Mouse (Mus musculus): Measurements from ENCODE around the gene March9. TPM values are rescaled to one million over a fixed set of nuclear protein-coding genes. Genes with fewer than 3 reads are reported as not detected.

The March9 gene
- polyA plus RNA-seq, 1 experiment = 3.1 TPM

DNA sequence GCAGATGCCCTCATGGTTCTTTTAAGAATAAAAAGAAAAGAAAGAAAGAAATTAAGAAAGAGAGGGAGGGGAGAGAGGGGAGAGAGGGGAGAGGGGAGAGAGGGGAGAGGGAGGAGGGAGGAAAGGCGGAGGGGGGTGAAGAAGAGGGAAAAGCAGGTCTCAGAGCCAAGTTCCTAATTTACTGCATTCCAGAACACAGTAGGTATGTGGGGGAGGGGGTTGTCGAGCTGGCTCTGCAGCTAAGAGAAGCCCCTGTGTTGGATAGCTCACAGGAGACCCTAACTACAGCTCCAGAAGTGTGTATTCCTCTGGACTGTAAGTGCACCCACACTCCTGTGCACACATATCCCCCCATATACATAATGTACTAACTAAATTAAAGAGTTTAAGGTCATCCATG is 42.9 kb downstream of the March9 start:
- no peak for TF ChIP-seq CTCF (IDR thresholded peaks at IDR 0.05; ENCODE audit: extremely low read depth, insufficient read depth, insufficient read length, insufficient replicate concordance)
- H3K36me3 ChIP-seq (ENCODE audit: control insufficient read depth, insufficient read depth, low read length) = 0 out of 2 replicates have a peak, but pooled peaks cover 2% of the 10 kb centered on the region
- H3K4me1 ChIP-seq (ENCODE audit: control insufficient read depth, insufficient read depth, insufficient read length) = no peaks in the 10 kb centered on the region
- no peak for DNase-seq (ENCODE audit: low read depth in 1 of 2, low spot score in 2 of 2)
- WGBS = 34% methylated on average over 2 of the region's 2 CpGs
- no peak overlapping the region for H3K4me3 ChIP-seq (ENCODE audit: extremely low read depth, insufficient read depth, insufficient read length)
- no peak overlapping the region for H3K27ac ChIP-seq (ENCODE audit: insufficient read depth, low read length)
- H3K27me3 ChIP-seq (ENCODE audit: control insufficient read depth, insufficient read depth, low read length) = no peaks in the 10 kb centered on the region

DNA sequence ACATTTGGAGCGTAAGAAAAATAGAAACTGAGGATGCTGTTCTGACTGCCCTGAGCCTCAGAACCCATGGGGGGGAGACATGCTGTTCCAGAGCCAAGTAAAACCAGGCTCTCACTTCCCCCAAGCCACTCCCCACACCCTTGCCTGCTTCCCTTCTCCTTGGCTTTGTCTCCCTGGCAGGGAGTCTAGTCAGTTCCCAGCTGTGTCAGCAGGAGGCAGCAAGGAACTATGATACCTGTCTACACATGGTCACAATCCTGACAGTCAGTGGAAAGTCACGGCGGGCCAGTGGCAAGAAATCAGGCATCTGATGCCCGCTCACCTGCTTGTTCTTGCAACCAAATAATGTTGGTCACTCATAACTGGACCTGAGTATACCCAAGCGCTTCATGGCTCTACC is 43.5 kb downstream of the March9 start:
- no peak overlapping the region for H3K4me3 ChIP-seq (ENCODE audit: extremely low read depth, insufficient read depth, insufficient read length)
- H3K36me3 ChIP-seq (ENCODE audit: control insufficient read depth, insufficient read depth, low read length) = no peaks in the 10 kb centered on the region
- H3K4me1 ChIP-seq (ENCODE audit: control insufficient read depth, insufficient read depth, insufficient read length) = no peaks in the 10 kb centered on the region
- no peaks in the 10 kb centered on the region for H3K27me3 ChIP-seq (ENCODE audit: control insufficient read depth, insufficient read depth, low read length)
- TF ChIP-seq POLR2A (IDR thresholded peaks at IDR 0.05; ENCODE audit: low read depth, low read length) (no peak), CTCF (IDR thresholded peaks at IDR 0.05; ENCODE audit: extremely low read depth, insufficient read depth, insufficient read length, insufficient replicate concordance) (no peak)
- 66% methylated on average over 5 of the region's 5 CpGs for WGBS
- DNase-seq (ENCODE audit: low read depth in 1 of 2, low spot score in 2 of 2) = no peak
- H3K27ac ChIP-seq (ENCODE audit: insufficient read depth, low read length) = no peak overlapping the region

Other genes with a start within 250 kb of the March9 start
- gene Atp23, start 158.8 kb downstream of the March9 start, polyA plus RNA-seq (2012; rRNA removed) = 6.6 and 6.8 TPM in 2 replicates
- 61.4 and 67.3 TPM in 2 replicates for gene Ctdsp2, start 81.5 kb downstream of the March9 start, polyA plus RNA-seq (2012; rRNA removed)
- 0.06 and 0.09 TPM in 2 replicates for gene Avil, start 59.5 kb downstream of the March9 start, polyA plus RNA-seq (2012; rRNA removed)
- gene Tsfm, start 29.3 kb downstream of the March9 start, polyA plus RNA-seq (2012; rRNA removed) = 17.1 and 26.3 TPM in 2 replicates
- 14.6 and 14.9 TPM in 2 replicates for gene Mettl1, start 18.8 kb downstream of the March9 start, polyA plus RNA-seq (2012; rRNA removed)
- 0.35 and 0.42 TPM in 2 replicates for gene Eef1akmt3, start 18.7 kb downstream of the March9 start, polyA plus RNA-seq (2012; rRNA removed)
- gene Cyp27b1, start 11.9 kb downstream of the March9 start, polyA plus RNA-seq (2012; rRNA removed) = 0.20 and 0.26 TPM in 2 replicates
- 106 and 140 TPM in 2 replicates for gene Cdk4, start 3.4 kb upstream of the March9 start, polyA plus RNA-seq (2012; rRNA removed)
- gene Tspan31, start 10.1 kb upstream of the March9 start, polyA plus RNA-seq (2012; rRNA removed) = 29.9 and 32.4 TPM in 2 replicates
- 45.6 and 60.9 TPM in 2 replicates for gene Agap2, start 15.1 kb upstream of the March9 start, polyA plus RNA-seq (2012; rRNA removed)
- 48.7 and 57.4 TPM in 2 replicates for gene Os9, start 60.9 kb upstream of the March9 start, polyA plus RNA-seq (2012; rRNA removed)
- gene B4galnt1, start 105.0 kb upstream of the March9 start, polyA plus RNA-seq (2012; rRNA removed) = 284 and 346 TPM in 2 replicates
- gene Slc26a10, start 120.5 kb upstream of the March9 start, polyA plus RNA-seq (2012; rRNA removed) = 0.94 and 1.1 TPM in 2 replicates
- 8.5 and 9.2 TPM in 2 replicates for gene Arhgef25, start 129.9 kb upstream of the March9 start, polyA plus RNA-seq (2012; rRNA removed)
- 67.9 and 83.7 TPM in 2 replicates for gene Dtx3, start 135.5 kb upstream of the March9 start, polyA plus RNA-seq (2012; rRNA removed)
- 22.2 and 24.3 TPM in 2 replicates for gene Pip4k2c, start 151.4 kb upstream of the March9 start, polyA plus RNA-seq (2012; rRNA removed)
- gene Kif5a, start 203.2 kb upstream of the March9 start, polyA plus RNA-seq (2012; rRNA removed) = 0.41 and 0.72 TPM in 2 replicates
- gene Dctn2, start 206.2 kb upstream of the March9 start, polyA plus RNA-seq (2012; rRNA removed) = 94.8 and 101 TPM in 2 replicates
- gene Mbd6, start 228.8 kb upstream of the March9 start, polyA plus RNA-seq (2012; rRNA removed) = 55.8 and 68.0 TPM in 2 replicates

All from spleen, adult 2 months (tissue).